Mouse (Mus musculus) lung, postnatal 0 days (tissue): ENCODE measurements around the gene Fam204a. TPM values are rescaled to one million over a fixed set of nuclear protein-coding genes. Genes with fewer than 3 reads are reported as not detected.

Source experiments
- ATAC-seq: fragments of 200-750 bp; cut with Nextera tagmentation; 2 replicates; pipeline ENCODE4 v1.8.0; 2017; ENCODE audit warnings: moderate library complexity
- DNase-seq: peaks from one replicate; pipeline ENCODE4 v3.0.0-alpha.2; 2016; ENCODE audit warnings: low spot score
- H3K27ac ChIP-seq: fragments of 300-500 bp; sonication (generic); 2 replicates; pipeline ENCODE4 v1.5.1; 2014; ENCODE audit warnings: antibody characterized with exemption, mild to moderate bottlenecking, low read length, mixed read lengths
- H3K27me3 ChIP-seq: fragments of 300-500 bp; sonication (generic); replicated peaks from 2 replicates; pipeline ENCODE4 v1.6.1; 2014; ENCODE audit warnings: low read length, mixed read lengths; ENCODE audit not compliant: insufficient read depth
- H3K36me3 ChIP-seq: fragments of 300-500 bp; sonication (generic); 2 replicates; pipeline ENCODE4 v1.6.1; 2014; ENCODE audit warnings: low read length, mixed read lengths; ENCODE audit not compliant: insufficient read depth
- H3K4me1 ChIP-seq: fragments of 300-500 bp; sonication (generic); 2 replicates; pipeline ENCODE4 v1.6.1; 2014; ENCODE audit warnings: antibody characterized with exemption, low read depth, low read length, mixed read lengths; ENCODE audit not compliant: insufficient read depth
- H3K4me2 ChIP-seq: fragments of 300-500 bp; sonication (generic); replicated peaks from 2 replicates; pipeline ENCODE4 v1.6.1; 2014; ENCODE audit warnings: low read depth, mild to moderate bottlenecking, low read length, moderate library complexity, mixed read lengths
- H3K4me3 ChIP-seq: fragments of 300-500 bp; sonication (generic); 2 replicates; pipeline ENCODE4 v1.5.1; 2014; ENCODE audit warnings: low read depth, low read length
- H3K9ac ChIP-seq: fragments of 300-500 bp; sonication (generic); replicated peaks from 2 replicates; pipeline ENCODE4 v1.6.1; 2014; ENCODE audit warnings: low read depth, mild to moderate bottlenecking
- H3K9me3 ChIP-seq: fragments of 300-500 bp; sonication (generic); 2 replicates; pipeline ENCODE4 v1.6.1; 2016; ENCODE audit warnings: low read length, mixed read lengths
- CTCF ChIP-seq: IDR thresholded peaks from 2 replicates; pipeline ENCODE4 v1.5.1; 2016; ENCODE audit warnings: antibody characterized with exemption, mild to moderate bottlenecking
- EP300 ChIP-seq: IDR thresholded peaks from 2 replicates; pipeline ENCODE4 v1.6.1; 2016; ENCODE audit warnings: antibody characterized with exemption, mild to moderate bottlenecking, control low read depth
- WGBS: fragments of 180-500 bp; shearing (Covaris S2); extraction: QIAGEN DNeasy Blood & Tissue Kit; methylation state at CpG from one replicate; pipeline ENCODE4 v1.1.7; 2014; 5-methylcytosine and 5-hydroxymethylcytosine counted together
- polyA plus RNA-seq: library from polyadenylated mRNA; unstranded; fragments of >200 nt; fragmentation: Nextera tagmentation; extraction: Ambion mirVana; gene quantifications from 2 replicates; pipeline ENCODE4 v1.2.1, GENCODE M21; 2015

The Fam204a gene
- polyA plus RNA-seq, 1 experiment from 2014 or later = 54.2 TPM

DNA sequence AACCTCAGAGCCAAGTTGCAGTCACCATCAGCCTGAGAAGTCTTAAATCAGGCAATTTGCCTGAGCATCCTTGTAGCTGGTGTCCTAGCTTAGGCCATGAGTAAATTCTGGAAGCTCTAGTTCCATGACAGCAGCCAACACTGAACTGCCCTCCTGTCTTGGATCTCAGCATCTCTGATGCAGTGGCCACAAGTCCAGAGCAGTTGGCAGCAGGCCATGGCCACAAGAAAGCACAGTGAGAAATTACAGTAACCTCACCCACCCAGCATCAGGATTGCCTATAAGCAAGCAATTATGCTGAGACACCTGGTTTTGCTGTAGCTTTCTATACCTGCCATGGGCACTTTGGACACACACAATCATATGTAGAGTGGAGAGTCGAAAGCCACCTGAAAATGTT lies 73.4 kb downstream of the Fam204a start:
- no peak for TF ChIP-seq EP300
- no peak for TF ChIP-seq CTCF
- Histone ChIP-seq H3K4me2 (no peak overlapping the region), H3K9ac (no peak overlapping the region), H3K4me3 (no peak overlapping the region), H3K36me3 (no peaks in the 10 kb centered on the region), H3K27me3 (0 out of 2 replicates have a peak, but pooled peaks cover 6% of the 10 kb centered on the region), H3K4me1 (no peaks in the 10 kb centered on the region), H3K9me3 (no peaks in the 10 kb centered on the region), H3K27ac (no peak overlapping the region)
- WGBS = 90% methylated on average over 1 of the region's 1 CpGs
- ATAC-seq = no peak
- no peak for DNase-seq

DNA sequence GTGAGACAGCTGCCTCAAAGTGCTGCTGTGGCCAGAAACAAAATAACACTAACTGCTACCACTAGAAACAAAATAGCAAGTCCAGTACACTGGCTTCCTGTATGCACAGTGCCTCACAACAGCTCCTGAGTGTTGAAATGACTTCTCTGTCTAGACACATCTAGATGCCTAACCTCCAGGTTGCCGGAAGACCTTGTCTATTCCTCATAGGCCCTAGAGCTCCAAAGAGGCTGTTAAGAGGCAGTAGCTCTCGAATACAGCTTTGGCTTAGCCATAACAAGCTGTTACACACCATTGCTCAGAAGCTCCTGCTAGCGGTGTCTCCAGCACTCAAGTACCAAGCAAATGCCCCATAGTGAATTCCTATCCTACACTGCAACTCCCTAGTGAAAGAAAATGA lies 76.4 kb downstream of the Fam204a start:
- no peak for TF ChIP-seq EP300
- no peak for TF ChIP-seq CTCF
- 78% methylated on average over 3 of the region's 3 CpGs for WGBS
- DNase-seq = no peak
- H3K4me1 ChIP-seq = no peaks in the 10 kb centered on the region
- no peak overlapping the region for H3K9ac ChIP-seq
- H3K9me3 ChIP-seq = no peaks in the 10 kb centered on the region
- H3K4me2 ChIP-seq = no peak overlapping the region
- H3K4me3 ChIP-seq = no peak overlapping the region
- no peak overlapping the region for H3K27ac ChIP-seq
- 0 out of 2 replicates have a peak, but pooled peaks cover 8% of the 10 kb centered on the region for H3K27me3 ChIP-seq
- no peaks in the 10 kb centered on the region for H3K36me3 ChIP-seq
- no peak for ATAC-seq

DNA sequence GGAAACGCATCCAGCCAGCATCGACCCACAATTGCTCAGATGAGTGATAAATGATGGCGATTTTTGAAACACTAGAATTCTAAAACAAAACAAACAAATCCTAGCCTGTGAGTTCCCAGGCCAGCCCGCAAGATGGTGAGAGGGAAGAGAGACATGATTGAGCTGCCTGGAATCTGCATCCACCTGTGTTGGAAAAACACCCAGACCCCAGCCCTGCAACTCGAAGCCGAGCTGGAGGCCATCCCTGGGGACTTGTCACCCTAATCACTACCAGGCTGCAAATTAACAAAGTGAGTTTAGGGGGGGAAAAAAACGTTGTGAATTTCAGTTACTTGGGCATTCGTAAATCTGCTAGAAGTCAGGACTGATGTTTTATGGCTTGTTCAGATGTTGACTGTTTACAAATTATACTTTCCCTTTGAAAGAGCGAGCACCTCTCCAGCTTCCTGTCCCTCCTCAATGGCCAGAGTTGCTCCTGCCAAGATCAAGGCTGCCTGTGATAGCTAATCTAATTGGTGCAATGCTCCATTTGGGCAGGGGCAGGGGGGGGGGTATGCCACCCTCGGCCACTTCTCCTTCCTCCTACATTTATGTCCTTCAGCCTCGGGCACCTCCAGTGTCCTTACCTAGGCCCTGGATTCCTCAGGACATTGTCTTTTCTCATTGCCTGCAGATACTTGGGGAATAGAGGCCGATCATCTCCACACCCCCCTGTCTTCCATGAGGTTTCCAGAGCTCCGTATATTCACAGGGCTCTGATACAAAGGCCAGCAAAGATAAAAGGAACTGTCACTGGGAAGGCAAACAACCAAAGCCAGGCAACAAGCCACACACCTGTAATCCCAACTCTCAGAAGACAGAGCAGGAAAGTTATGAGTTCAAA lies 77.2 kb downstream of the Fam204a start:
- Histone ChIP-seq H3K4me2 (no peak overlapping the region), H3K27me3 (0 out of 2 replicates have a peak, but pooled peaks cover 15% of the 10 kb centered on the region), H3K9ac (no peak overlapping the region), H3K36me3 (no peaks in the 10 kb centered on the region), H3K4me1 (no peaks in the 10 kb centered on the region), H3K27ac (no peak overlapping the region), H3K4me3 (no peak overlapping the region), H3K9me3 (no peaks in the 10 kb centered on the region)
- DNase-seq = no peak
- WGBS = 22% methylated on average over 13 of the region's 13 CpGs
- TF ChIP-seq CTCF = no peak
- no peak for TF ChIP-seq EP300
- ATAC-seq = no peak

Other genes with a start within 250 kb of the Fam204a start
- gene Prlhr, start 241.6 kb upstream of the Fam204a start, polyA plus RNA-seq = not detected in 2 replicates